In genomic region chr2:180896819-180897625, GRCm38 (mm10) we compare ENCODE assay signal across 12 mouse cellular contexts. TPM values are rescaled to one million over a fixed set of nuclear protein-coding genes. Genes with fewer than 3 reads are reported as not detected.
DNase-seq lines count a peak whose midpoint lies in the region; ATAC-seq lines count a peak whose summit lies in the region.
"Had no signal": no experiment of that assay in that cellular context is flagged by ENCODE, and none has a peak within 500 bp of the region (broad histone marks: within the 10 kb centered on the region; RNA-seq: fewer than 3 reads in every experiment).

No protein-coding gene starts in this region.

- H3K4me3 ChIP-seq in forebrain, embryonic 11.5 days (ENCODE audit: low read depth, low read length) = no peak overlapping the region
- H3K4me3 ChIP-seq in forebrain, embryonic 10.5 days = no peak overlapping the region
- no peak overlapping the region for H3K4me3 ChIP-seq in neural tube, embryonic 15.5 days (replicated peaks)
- no peak overlapping the region for H3K4me3 ChIP-seq in intestine, embryonic 16.5 days (ENCODE audit: low read length)
- H3K4me3 ChIP-seq: liver, embryonic 12.5 days; neural tube, embryonic 12.5 days had no signal

- DNase-seq in forebrain, embryonic 11.5 days (ENCODE audit: low spot score) = peak; percentile 48
- DNase-seq in forebrain, embryonic 10.5 days (ENCODE audit: extremely low spot score, low spot score) = no peak
- DNase-seq in frontal cortex, adult 2 months (ENCODE audit: extremely low spot score in 1 of 2, low spot score in 1 of 2) = peak; percentile 29 to 64
- DNase-seq in layer of hippocampus, postnatal 10 days (ENCODE audit: low spot score in 2 of 2) = peak; percentile 30 to 43
- no peak for DNase-seq in thymus, postnatal 4 days
- DNase-seq in gastrocnemius, adult 18-20 months (ENCODE audit: low spot score) = no peak
- DNase-seq: adrenal gland, postnatal 14 days; lung, postnatal 4 days had no signal

- H3K4me1 ChIP-seq in forebrain, embryonic 11.5 days (replicated peaks; ENCODE audit: control insufficient read depth, insufficient read depth, low read length) = peaks cover 4% of the 10 kb centered on the region; the same call in 1 of the 2 replicates
- peaks cover 51% of the 10 kb centered on the region for H3K4me1 ChIP-seq in forebrain, embryonic 10.5 days
- peaks cover 59% of the 10 kb centered on the region for H3K4me1 ChIP-seq in neural tube, embryonic 15.5 days
- H3K4me1 ChIP-seq in intestine, embryonic 16.5 days (ENCODE audit: control insufficient read depth, insufficient read depth, low read length) = peaks cover 22% of the 10 kb centered on the region

- H3K4me2 ChIP-seq in forebrain, embryonic 11.5 days (ENCODE audit: low read depth, low read length, severe bottlenecking) = no peak overlapping the region
- H3K4me2 ChIP-seq in neural tube, embryonic 15.5 days = peak overlapping the region; percentile 64; the same call in 1 of the 2 replicates
- no peak overlapping the region for H3K4me2 ChIP-seq in intestine, embryonic 16.5 days (ENCODE audit: low read depth, low read length)
- H3K4me2 ChIP-seq: liver, embryonic 12.5 days had no signal

- H3K27ac ChIP-seq in forebrain, embryonic 11.5 days (ENCODE audit: low read depth, low read length) = no peak overlapping the region
- no peak overlapping the region for H3K27ac ChIP-seq in forebrain, embryonic 10.5 days
- peak overlapping the region; percentile 98 for H3K27ac ChIP-seq in neural tube, embryonic 15.5 days (replicated peaks)
- no peak overlapping the region for H3K27ac ChIP-seq in intestine, embryonic 16.5 days (ENCODE audit: low read length)
- H3K27ac ChIP-seq: liver, embryonic 12.5 days had no signal

- no peaks in the 10 kb centered on the region for H3K36me3 ChIP-seq in forebrain, embryonic 11.5 days (ENCODE audit: control insufficient read depth, insufficient read depth, low read length)
- H3K36me3 ChIP-seq in forebrain, embryonic 10.5 days (replicated peaks) = peaks cover 12% of the 10 kb centered on the region
- no peaks in the 10 kb centered on the region for H3K36me3 ChIP-seq in neural tube, embryonic 15.5 days
- H3K36me3 ChIP-seq in intestine, embryonic 16.5 days (ENCODE audit: control insufficient read depth, insufficient read depth, low read length) = no peaks in the 10 kb centered on the region
- H3K36me3 ChIP-seq: liver, embryonic 12.5 days had no signal

- H3K27me3 ChIP-seq in forebrain, embryonic 11.5 days (ENCODE audit: control insufficient read depth, insufficient read depth, low read length) = no peaks in the 10 kb centered on the region
- H3K27me3 ChIP-seq in forebrain, embryonic 10.5 days (ENCODE audit: poor library complexity, severe bottlenecking) = peaks cover 40% of the 10 kb centered on the region
- no peaks in the 10 kb centered on the region for H3K27me3 ChIP-seq in neural tube, embryonic 15.5 days (replicated peaks)
- peaks cover 42% of the 10 kb centered on the region for H3K27me3 ChIP-seq in intestine, embryonic 16.5 days (replicated peaks; ENCODE audit: control insufficient read depth, insufficient read depth, low read length)

- 75% methylated on average over 15 of the region's 15 CpGs for WGBS in forebrain, embryonic 11.5 days
- WGBS in forebrain, embryonic 10.5 days = 79% methylated on average over 15 of the region's 15 CpGs
- WGBS in neural tube, embryonic 15.5 days = 49% methylated on average over 15 of the region's 15 CpGs
- WGBS in intestine, embryonic 16.5 days = 71% methylated on average over 15 of the region's 15 CpGs

- H3K9ac ChIP-seq in forebrain, embryonic 11.5 days (ENCODE audit: low read length) = no peak overlapping the region
- 0 out of 2 replicates have a peak overlapping the region, but pooled peaks have one; percentile 96 for H3K9ac ChIP-seq in neural tube, embryonic 15.5 days (replicated peaks)
- H3K9ac ChIP-seq in intestine, embryonic 16.5 days (ENCODE audit: low read depth, low read length) = no peak overlapping the region
- H3K9ac ChIP-seq: liver, embryonic 12.5 days had no signal

- no peaks in the 10 kb centered on the region for H3K9me3 ChIP-seq in forebrain, embryonic 11.5 days (ENCODE audit: control insufficient read depth, low read length)
- H3K9me3 ChIP-seq in forebrain, embryonic 10.5 days = no peaks in the 10 kb centered on the region
- no peaks in the 10 kb centered on the region for H3K9me3 ChIP-seq in neural tube, embryonic 15.5 days (replicated peaks)
- no peaks in the 10 kb centered on the region for H3K9me3 ChIP-seq in intestine, embryonic 16.5 days (ENCODE audit: control insufficient read depth, low read length)
- H3K9me3 ChIP-seq: liver, embryonic 12.5 days; neural tube, embryonic 12.5 days had no signal

- no peak for ATAC-seq in forebrain, embryonic 11.5 days (replicated peaks; ENCODE audit: low FRiP score)
- ATAC-seq in neural tube, embryonic 15.5 days (ENCODE audit: low FRiP score) = no peak
- ATAC-seq in intestine, embryonic 16.5 days = no peak
- ATAC-seq: liver, embryonic 12.5 days had no signal

RNA-seq across cellular contexts. Expression of gene Ythdf1, which starts 23.7 kb away (rescaled TPM):
- polyA plus RNA-seq in forebrain, embryonic 11.5 days (2014; fragmentation: Nextera tagmentation; extraction: Ambion mirVana) = 74.5 and 75.4 TPM in 2 replicates
- 47.4 and 56.6 TPM in 2 replicates for polyA plus RNA-seq in forebrain, embryonic 10.5 days (2016; fragmentation: Nextera tagmentation; extraction: Ambion mirVana)
- polyA plus RNA-seq in frontal cortex, adult 2 months (2012; rRNA removed) = 43.1 and 45.7 TPM in 2 replicates
- total RNA-seq in layer of hippocampus, postnatal 10 days (2021) = 10 to 100 TPM; 61.8 to 64.6 TPM
- polyA plus RNA-seq in neural tube, embryonic 15.5 days (2015; fragmentation: Nextera tagmentation; extraction: Ambion mirVana) = 48.2 and 50.0 TPM in 2 replicates
- total RNA-seq in gastrocnemius, adult 18-20 months (2021) = 10 to 100 TPM; 39.9 to 41.6 TPM
- 9.2 and 9.8 TPM in 2 replicates for polyA plus RNA-seq in intestine, embryonic 16.5 days (2015; fragmentation: Nextera tagmentation; extraction: Ambion mirVana)

RNA-seq across cellular contexts. Expression of gene Birc7, which starts 31.8 kb away (rescaled TPM):
- 0.35 and 0.36 TPM in 2 replicates for polyA plus RNA-seq in forebrain, embryonic 11.5 days (2014; fragmentation: Nextera tagmentation; extraction: Ambion mirVana)
- 0.54 and 0.56 TPM in 2 replicates for polyA plus RNA-seq in forebrain, embryonic 10.5 days (2016; fragmentation: Nextera tagmentation; extraction: Ambion mirVana)
- 0.08 and 0.42 TPM in 2 replicates for polyA plus RNA-seq in frontal cortex, adult 2 months (2012; rRNA removed)
- total RNA-seq in layer of hippocampus, postnatal 10 days (2021) = not detected
- polyA plus RNA-seq in neural tube, embryonic 15.5 days (2015; fragmentation: Nextera tagmentation; extraction: Ambion mirVana) = 0.20 TPM in 1 of 2 replicates, not detected in the other
- total RNA-seq in gastrocnemius, adult 18-20 months (2021) = not detected
- polyA plus RNA-seq in intestine, embryonic 16.5 days (2015; fragmentation: Nextera tagmentation; extraction: Ambion mirVana) = 0.09 TPM in 1 of 2 replicates, not detected in the other
- total RNA-seq: adrenal gland, postnatal 14 days had no signal
- polyA plus RNA-seq: liver, embryonic 12.5 days had no signal

RNA-seq across cellular contexts. Expression of gene Nkain4, which starts 57.5 kb away (rescaled TPM):
- 33.5 and 36.1 TPM in 2 replicates for polyA plus RNA-seq in forebrain, embryonic 11.5 days (2014; fragmentation: Nextera tagmentation; extraction: Ambion mirVana)
- polyA plus RNA-seq in forebrain, embryonic 10.5 days (2016; fragmentation: Nextera tagmentation; extraction: Ambion mirVana) = 19.7 and 27.0 TPM in 2 replicates
- polyA plus RNA-seq in frontal cortex, adult 2 months (2012; rRNA removed) = 74.4 and 84.5 TPM in 2 replicates
- total RNA-seq in layer of hippocampus, postnatal 10 days (2021) = 10 to 100 TPM; 44.2 to 57.0 TPM
- polyA plus RNA-seq in neural tube, embryonic 15.5 days (2015; fragmentation: Nextera tagmentation; extraction: Ambion mirVana) = 89.0 and 91.1 TPM in 2 replicates
- under 1 TPM in 1 of 2 experiments, not detected in 1; 0.66 TPM for total RNA-seq in gastrocnemius, adult 18-20 months (2021)
- 29.9 and 32.5 TPM in 2 replicates for polyA plus RNA-seq in intestine, embryonic 16.5 days (2015; fragmentation: Nextera tagmentation; extraction: Ambion mirVana)

Comparison
In these comparisons a context has a peak if more than half of its experiments do, and no peak if none do; other contexts are left out.
1. DNase-seq: peak in forebrain, embryonic 11.5 days (single experiment), frontal cortex, adult 2 months (2 of 2) and layer of hippocampus, postnatal 10 days (2 of 2); none in forebrain, embryonic 10.5 days (single experiment), thymus, postnatal 4 days (single experiment) and gastrocnemius, adult 18-20 months (single experiment).